Mouse (Mus musculus) forebrain, embryonic 16.5 days (tissue): ENCODE data around the gene Zfr. TPM values are rescaled to one million over a fixed set of nuclear protein-coding genes. Genes with fewer than 3 reads are reported as not detected.
"Not testable (repeated sequence)": the region's sequence is repeated elsewhere in the genome, so short reads cannot be mapped to it uniquely, and the experiment has no call there.

ENCODE experiments used
- ATAC-seq: fragments of 200-750 bp; cut with Nextera tagmentation; 2 replicates; pipeline ENCODE4 v1.8.0; 2017; ENCODE audit warnings: mild to moderate bottlenecking, moderate library complexity
- H3K27ac ChIP-seq: fragments of 300-500 bp; sonication (generic); 2 replicates; pipeline ENCODE4 v1.5.1; 2014; ENCODE audit warnings: low read length, control low read depth
- H3K27me3 ChIP-seq: fragments of 300-500 bp; sonication (generic); replicated peaks from 2 replicates; pipeline ENCODE4 v1.6.1; 2014; ENCODE audit warnings: low read length; ENCODE audit not compliant: control insufficient read depth, insufficient read depth
- H3K36me3 ChIP-seq: fragments of 300-500 bp; sonication (generic); 2 replicates; pipeline ENCODE4 v1.6.1; 2014; ENCODE audit not compliant: control insufficient read depth, insufficient read depth
- H3K4me1 ChIP-seq: fragments of 300-500 bp; sonication (generic); replicated peaks from 2 replicates; pipeline ENCODE4 v1.6.1; 2014; ENCODE audit warnings: low read length; ENCODE audit not compliant: control insufficient read depth, insufficient read depth
- H3K4me2 ChIP-seq: fragments of 300-500 bp; sonication (generic); 2 replicates; pipeline ENCODE4 v1.6.1; 2014; ENCODE audit warnings: mild to moderate bottlenecking, low read length, control low read depth
- H3K4me3 ChIP-seq: fragments of 300-500 bp; sonication (generic); replicated peaks from 2 replicates; pipeline ENCODE4 v1.5.1; 2014; ENCODE audit warnings: mild to moderate bottlenecking, low read length, control low read depth
- H3K9ac ChIP-seq: fragments of 300-500 bp; sonication (generic); replicated peaks from 2 replicates; pipeline ENCODE4 v1.6.1; 2014; ENCODE audit warnings: low read depth, low read length, control low read depth
- H3K9me3 ChIP-seq: fragments of 300-500 bp; sonication (generic); 2 replicates; pipeline ENCODE4 v1.6.1; 2016; ENCODE audit warnings: low read length; ENCODE audit not compliant: control insufficient read depth
- WGBS: fragments of 180-500 bp; shearing (Covaris S2); extraction: QIAGEN DNeasy Blood & Tissue Kit; methylation state at CpG from one replicate; pipeline ENCODE4 v1.1.7; 2014; 5-methylcytosine and 5-hydroxymethylcytosine counted together
- polyA plus RNA-seq: library from polyadenylated mRNA; unstranded; fragments of >200 nt; fragmentation: Nextera tagmentation; extraction: Ambion mirVana; gene quantifications from 2 replicates; pipeline ENCODE4 v1.2.1, GENCODE M21; 2015

The Zfr gene
- polyA plus RNA-seq, 1 experiment from 2014 or later = 142 TPM

GRCm38 (mm10) chr15:12147423-12147822, 29.8 kb downstream of the Zfr start:
- 77% methylated on average over 2 of the region's 2 CpGs for WGBS
- H3K9ac ChIP-seq = no peak overlapping the region
- no peak overlapping the region for H3K27ac ChIP-seq
- no peaks in the 10 kb centered on the region for H3K27me3 ChIP-seq
- H3K9me3 ChIP-seq = no peaks in the 10 kb centered on the region
- peaks cover 25% of the 10 kb centered on the region for H3K36me3 ChIP-seq
- H3K4me1 ChIP-seq = no peaks in the 10 kb centered on the region
- ATAC-seq = no peak
- H3K4me2 ChIP-seq = no peak overlapping the region
- no peak overlapping the region for H3K4me3 ChIP-seq

- Histone ChIP-seq H3K27me3 (no peaks in the 10 kb centered on the region), H3K36me3 (peaks cover 36% of the 10 kb centered on the region), H3K4me3 (no peak overlapping the region), H3K4me1 (no peaks in the 10 kb centered on the region), H3K9ac (no peak overlapping the region), H3K27ac (no peak overlapping the region), H3K9me3 (no peaks in the 10 kb centered on the region), H3K4me2 (no peak overlapping the region)
- no peak for ATAC-seq
- 93% methylated on average over 6 of the region's 6 CpGs for WGBS
Observed at GRCm38 (mm10) chr15:12149501-12149900, 31.9 kb downstream of the Zfr start.

- 94% methylated on average over 3 of the region's 3 CpGs for WGBS
- no peak for ATAC-seq
- Histone ChIP-seq H3K4me2 (no peak overlapping the region), H3K27me3 (no peaks in the 10 kb centered on the region), H3K9ac (no peak overlapping the region), H3K27ac (no peak overlapping the region), H3K9me3 (no peaks in the 10 kb centered on the region), H3K36me3 (peaks cover 43% of the 10 kb centered on the region), H3K4me1 (no peaks in the 10 kb centered on the region), H3K4me3 (no peak overlapping the region)
Observed at GRCm38 (mm10) chr15:12153747-12154146, 36.1 kb downstream of the Zfr start.

GRCm38 (mm10) chr15:12178126-12178525, 60.5 kb downstream of the Zfr start:
- Histone ChIP-seq H3K9me3 (no peaks in the 10 kb centered on the region), H3K4me1 (no peaks in the 10 kb centered on the region), H3K27ac (no peak overlapping the region), H3K9ac (no peak overlapping the region), H3K4me3 (no peak overlapping the region), H3K36me3 (peaks cover 17% of the 10 kb centered on the region), H3K27me3 (no peaks in the 10 kb centered on the region), H3K4me2 (no peak overlapping the region)
- WGBS = 29% methylated on average over 5 of the region's 5 CpGs
- no peak for ATAC-seq

GRCm38 (mm10) chr15:12181181-12181805, 63.7 kb downstream of the Zfr start:
- not testable (repeated sequence) for H3K4me1 ChIP-seq

GRCm38 (mm10) chr15:12193880-12194816, 76.5 kb downstream of the Zfr start:
- Histone ChIP-seq H3K4me3 (no peak overlapping the region), H3K36me3 (no peaks in the 10 kb centered on the region), H3K4me1 (no peaks in the 10 kb centered on the region), H3K4me2 (no peak overlapping the region), H3K9ac (no peak overlapping the region), H3K27ac (no peak overlapping the region), H3K9me3 (no peaks in the 10 kb centered on the region), H3K27me3 (no peaks in the 10 kb centered on the region)
- ATAC-seq = no peak
- WGBS = 75% methylated on average over 25 of the region's 25 CpGs

More at GRCm38 (mm10) chr15:12181181-12181805, 63.7 kb downstream of the Zfr start:
- H3K9ac ChIP-seq, H3K27me3 ChIP-seq, H3K4me3 ChIP-seq, ATAC-seq, H3K4me2 ChIP-seq, H3K9me3 ChIP-seq, H3K27ac ChIP-seq: not testable (repeated sequence)
- WGBS = 96% methylated on average over 13 of the region's 13 CpGs
- peaks cover 13% of the 10 kb centered on the region for H3K36me3 ChIP-seq

- no peaks in the 10 kb centered on the region for H3K9me3 ChIP-seq
- H3K27ac ChIP-seq = no peak overlapping the region
- no peak for ATAC-seq
- H3K4me1 ChIP-seq = no peaks in the 10 kb centered on the region
- H3K4me2 ChIP-seq = no peak overlapping the region
- no peak overlapping the region for H3K9ac ChIP-seq
- H3K27me3 ChIP-seq = no peaks in the 10 kb centered on the region
- no peak overlapping the region for H3K4me3 ChIP-seq
- no peaks in the 10 kb centered on the region for H3K36me3 ChIP-seq
- WGBS = 77% methylated on average over 20 of the region's 20 CpGs
Observed at GRCm38 (mm10) chr15:12194817-12195735, 77.4 kb downstream of the Zfr start.

- no peaks in the 10 kb centered on the region for H3K9me3 ChIP-seq
- no peak for ATAC-seq
- WGBS = 74% methylated on average over 6 of the region's 6 CpGs
- H3K4me3 ChIP-seq = no peak overlapping the region
- no peaks in the 10 kb centered on the region for H3K36me3 ChIP-seq
- H3K9ac ChIP-seq = no peak overlapping the region
- no peaks in the 10 kb centered on the region for H3K4me1 ChIP-seq
- no peaks in the 10 kb centered on the region for H3K27me3 ChIP-seq
- H3K27ac ChIP-seq = no peak overlapping the region
- no peak overlapping the region for H3K4me2 ChIP-seq
Observed at GRCm38 (mm10) chr15:12195966-12196365, 78.3 kb downstream of the Zfr start.
